Mouse (Mus musculus) midbrain, embryonic 13.5 days (tissue): ENCODE data around the gene Tulp1. TPM values are rescaled to one million over a fixed set of nuclear protein-coding genes. Genes with fewer than 3 reads are reported as not detected.
A peak's percentile ranks its signal among the peaks of the same experiment; 100 is the strongest.

ENCODE experiments used
- ATAC-seq: fragments of 200-750 bp; cut with Nextera tagmentation; 2 replicates; pipeline ENCODE4 v1.8.0; 2017; ENCODE audit warnings: mild to moderate bottlenecking, moderate TSS enrichment, moderate library complexity
- H3K27ac ChIP-seq: fragments of 300-500 bp; sonication (generic); 2 replicates; pipeline ENCODE4 v1.5.1; 2015; ENCODE audit warnings: inconsistent platforms, mild to moderate bottlenecking, moderate library complexity
- H3K27me3 ChIP-seq: fragments of 300-500 bp; sonication (generic); 2 replicates; pipeline ENCODE4 v1.6.1; 2015; ENCODE audit warnings: mild to moderate bottlenecking, inconsistent platforms
- H3K36me3 ChIP-seq: fragments of 300-500 bp; sonication (generic); 2 replicates; pipeline ENCODE4 v1.6.1; 2015; ENCODE audit warnings: mild to moderate bottlenecking, inconsistent platforms
- H3K4me1 ChIP-seq: fragments of 300-500 bp; sonication (generic); replicated peaks from 2 replicates; pipeline ENCODE4 v1.6.1; 2015; ENCODE audit warnings: inconsistent platforms
- H3K4me2 ChIP-seq: fragments of 300-500 bp; sonication (generic); replicated peaks from 2 replicates; pipeline ENCODE4 v1.6.1; 2015; ENCODE audit warnings: moderate library complexity, mild to moderate bottlenecking, inconsistent platforms
- H3K4me3 ChIP-seq: fragments of 300-500 bp; sonication (generic); replicated peaks from 2 replicates; pipeline ENCODE4 v1.5.1; 2015; ENCODE audit warnings: mild to moderate bottlenecking, inconsistent platforms
- H3K9ac ChIP-seq: fragments of 300-500 bp; sonication (generic); replicated peaks from 2 replicates; pipeline ENCODE4 v1.6.1; 2015; ENCODE audit warnings: mild to moderate bottlenecking, inconsistent platforms
- H3K9me3 ChIP-seq: fragments of 300-500 bp; sonication (generic); 2 replicates; pipeline ENCODE4 v1.6.1; 2016; ENCODE audit warnings: mild to moderate bottlenecking, inconsistent platforms
- WGBS: fragments of 180-500 bp; shearing (Covaris S2); methylation state at CpG from one replicate; pipeline ENCODE4 v1.1.7; 2015; 5-methylcytosine and 5-hydroxymethylcytosine counted together
- polyA plus RNA-seq: library from polyadenylated mRNA; unstranded; fragments of >200 nt; fragmentation: Nextera tagmentation; extraction: Ambion mirVana; gene quantifications from 2 replicates; pipeline ENCODE4 v1.2.1, GENCODE M21; 2015

The Tulp1 gene
- polyA plus RNA-seq, 1 experiment from 2014 or later: 1.7 TPM

DNA sequence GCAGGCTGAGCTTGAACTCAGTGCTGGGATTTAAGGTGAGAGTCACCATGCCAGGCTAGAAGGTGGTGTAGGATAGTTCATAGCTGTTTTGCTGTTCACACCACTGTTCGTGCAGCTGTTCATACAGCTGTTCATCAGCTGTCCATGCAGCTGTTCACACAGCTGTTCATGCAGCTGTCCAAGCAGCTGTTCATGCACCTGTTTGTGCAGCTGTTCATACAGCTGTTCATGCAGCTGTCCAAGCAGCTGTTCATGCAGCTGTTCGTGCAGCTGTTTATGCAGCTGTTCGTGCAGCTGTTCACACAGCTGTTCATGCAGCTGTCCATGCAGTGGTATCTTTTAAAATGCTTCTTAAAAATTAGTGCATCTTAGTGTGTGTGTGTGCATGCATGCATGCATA is 23.5 kb upstream of the Tulp1 start:
- no peak for ATAC-seq
- Histone ChIP-seq H3K27me3 (peaks cover 23% of the 10 kb centered on the region), H3K27ac (no peak overlapping the region), H3K4me3 (no peak overlapping the region), H3K4me2 (no peak overlapping the region), H3K4me1 (peaks cover 7% of the 10 kb centered on the region), H3K9me3 (no peaks in the 10 kb centered on the region), H3K9ac (no peak overlapping the region), H3K36me3 (no peaks in the 10 kb centered on the region)
- 88% methylated on average over 3 of the region's 3 CpGs for WGBS

DNA sequence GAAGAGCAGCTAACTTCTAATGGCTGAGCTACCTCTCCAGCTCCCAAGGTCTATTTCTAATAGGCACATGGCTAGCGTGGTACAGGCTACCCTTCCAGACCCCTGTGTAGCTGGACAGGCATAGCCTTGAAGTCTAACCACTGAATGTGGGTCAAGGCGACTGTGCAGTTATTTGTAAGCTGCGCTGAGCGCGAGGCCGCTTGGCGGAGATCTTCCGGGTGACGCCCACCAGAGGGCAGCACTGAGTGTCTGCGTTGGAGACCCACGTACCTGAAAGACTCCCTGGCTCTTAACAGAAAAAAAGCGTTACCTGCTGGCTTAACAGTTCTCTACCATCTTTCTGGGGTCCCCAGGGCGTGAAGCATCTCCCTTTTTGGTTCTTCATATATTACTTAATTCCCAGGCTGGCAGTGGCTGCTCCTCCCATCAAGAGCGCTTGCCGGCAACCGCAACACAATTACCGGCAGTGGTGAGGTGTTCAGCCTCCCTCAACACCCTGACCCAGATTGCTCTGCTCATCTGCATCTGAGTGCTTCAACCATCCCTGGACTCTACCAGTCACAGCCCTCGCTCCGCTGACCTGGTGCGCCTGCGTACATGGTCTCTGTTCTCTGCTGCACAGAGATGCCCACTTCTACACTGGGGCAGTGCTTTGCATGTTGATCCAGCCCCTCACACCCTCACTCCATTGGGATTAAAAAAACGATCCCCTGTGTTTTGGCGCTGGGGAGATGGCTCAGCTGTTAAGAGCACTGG is 21.3 kb upstream of the Tulp1 start:
- Histone ChIP-seq H3K36me3 (no peaks in the 10 kb centered on the region), H3K27ac (no peak overlapping the region), H3K4me2 (peak overlapping the region; percentile 47), H3K9ac (peak overlapping the region; percentile 41; the same call in 1 of the 2 replicates), H3K4me1 (peaks cover 4% of the 10 kb centered on the region), H3K9me3 (no peaks in the 10 kb centered on the region), H3K27me3 (peaks cover 23% of the 10 kb centered on the region), H3K4me3 (0 out of 2 replicates have a peak overlapping the region, but pooled peaks have one; percentile 16)
- ATAC-seq: peak; percentile 56
- 6% methylated on average over 23 of the region's 23 CpGs for WGBS

DNA sequence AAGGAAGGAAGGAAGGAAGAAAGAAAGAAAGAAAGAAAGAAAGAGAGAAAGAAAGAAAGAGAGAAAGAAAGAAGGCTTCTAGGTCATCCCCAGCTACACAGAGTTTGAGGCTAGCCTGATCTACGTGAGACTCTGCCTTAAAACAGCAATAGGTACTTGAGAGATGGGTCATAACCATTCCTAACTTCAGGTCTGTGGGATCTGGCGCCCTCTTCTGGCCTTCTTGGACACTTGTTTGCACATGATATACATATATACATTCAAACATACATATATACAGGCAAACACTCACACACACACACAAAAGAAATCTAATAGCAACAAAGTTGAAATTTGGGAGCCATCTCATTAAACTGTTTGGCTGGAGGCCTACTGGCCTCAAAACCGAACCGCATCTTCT is 19.3 kb upstream of the Tulp1 start:
- Histone ChIP-seq H3K36me3 (no peaks in the 10 kb centered on the region), H3K4me3 (no peak overlapping the region), H3K27ac (no peak overlapping the region), H3K4me1 (peaks cover 9% of the 10 kb centered on the region), H3K4me2 (no peak overlapping the region), H3K9me3 (no peaks in the 10 kb centered on the region), H3K9ac (no peak overlapping the region), H3K27me3 (peaks cover 21% of the 10 kb centered on the region)
- WGBS: 66% methylated on average over 4 of the region's 4 CpGs
- ATAC-seq: no peak

DNA sequence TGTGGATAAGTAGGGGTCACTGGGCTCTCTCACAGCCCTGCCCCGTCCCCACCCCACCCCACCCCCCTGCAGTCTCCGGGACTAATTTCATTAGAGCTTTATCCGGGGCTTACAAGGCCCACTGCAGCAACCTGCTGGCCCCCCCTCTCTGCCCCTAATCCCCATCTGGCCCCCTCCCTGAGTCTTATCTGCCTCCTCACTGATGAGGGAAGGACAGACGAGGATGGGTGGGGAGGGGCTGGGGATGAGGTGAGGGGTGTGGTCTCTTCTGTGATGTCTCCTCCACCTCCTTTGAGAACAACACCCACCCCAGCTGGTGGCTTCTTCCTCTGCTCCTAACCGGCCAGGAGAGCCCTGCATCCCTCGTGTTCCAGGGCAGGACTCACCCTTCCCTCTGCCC is 15.2 kb upstream of the Tulp1 start:
- Histone ChIP-seq H3K4me1 (peaks cover 5% of the 10 kb centered on the region), H3K9me3 (no peaks in the 10 kb centered on the region), H3K36me3 (no peaks in the 10 kb centered on the region), H3K4me2 (no peak overlapping the region), H3K27ac (no peak overlapping the region), H3K9ac (no peak overlapping the region), H3K4me3 (no peak overlapping the region), H3K27me3 (peaks cover 16% of the 10 kb centered on the region)
- WGBS: 5% methylated on average over 6 of the region's 6 CpGs
- ATAC-seq: no peak

DNA sequence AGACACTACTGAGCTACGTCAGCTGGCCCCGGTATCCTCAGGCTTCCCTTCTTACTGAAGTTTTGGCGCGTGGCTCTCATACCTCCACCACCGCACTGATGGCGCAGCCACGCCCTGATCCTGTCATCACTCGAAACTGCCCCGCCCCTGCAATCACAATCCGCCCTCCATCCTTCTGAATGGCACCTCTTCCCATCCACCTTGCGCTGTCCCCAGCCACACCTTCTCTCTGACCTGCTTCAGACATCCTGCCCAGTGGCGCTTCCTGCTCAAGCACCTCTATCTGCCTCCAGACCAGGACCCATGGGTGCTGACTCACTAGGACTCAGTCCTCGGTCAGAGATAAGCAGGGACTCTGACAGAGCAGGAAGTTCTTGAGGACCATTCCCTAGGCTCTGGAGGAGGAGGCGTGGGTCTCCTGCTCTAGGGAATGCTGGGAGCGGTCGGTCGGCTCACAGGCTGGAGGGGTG is 10.6 kb upstream of the Tulp1 start:
- H3K27me3 ChIP-seq: peaks cover 31% of the 10 kb centered on the region
- 17% methylated on average over 17 of the region's 17 CpGs for WGBS
- no peak overlapping the region for H3K9ac ChIP-seq
- no peaks in the 10 kb centered on the region for H3K9me3 ChIP-seq
- H3K36me3 ChIP-seq: no peaks in the 10 kb centered on the region
- peaks cover 5% of the 10 kb centered on the region for H3K4me1 ChIP-seq
- ATAC-seq: no peak
- no peak overlapping the region for H3K4me2 ChIP-seq
- no peak overlapping the region for H3K27ac ChIP-seq
- no peak overlapping the region for H3K4me3 ChIP-seq

DNA sequence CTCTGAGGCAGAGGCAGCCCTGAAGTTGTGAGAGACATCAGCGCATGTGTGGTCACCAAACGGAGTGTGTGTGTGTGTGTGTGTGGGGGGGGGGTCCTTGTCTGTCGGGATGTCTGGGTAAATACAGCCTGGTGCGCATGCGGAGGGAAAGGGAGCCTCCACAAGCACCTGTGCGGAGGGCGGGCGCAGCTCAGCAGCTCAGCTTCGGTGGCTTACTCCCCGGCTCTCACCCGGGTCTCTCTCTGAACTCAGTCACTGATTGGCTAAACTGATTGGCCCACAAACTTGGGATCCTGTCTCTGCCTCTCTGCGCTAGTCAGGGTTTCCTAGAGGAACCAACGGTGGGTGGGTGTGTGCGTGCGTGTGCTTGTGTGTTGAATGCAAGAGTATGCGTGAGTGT is 9.5 kb upstream of the Tulp1 start:
- Histone ChIP-seq H3K9ac (no peak overlapping the region), H3K4me2 (peak overlapping the region; percentile 20; the same call in 1 of the 2 replicates), H3K27me3 (peaks cover 31% of the 10 kb centered on the region), H3K4me3 (no peak overlapping the region), H3K36me3 (no peaks in the 10 kb centered on the region), H3K27ac (no peak overlapping the region), H3K9me3 (no peaks in the 10 kb centered on the region), H3K4me1 (no peaks in the 10 kb centered on the region; the same call in 1 of the 2 replicates)
- no peak for ATAC-seq
- 17% methylated on average over 16 of the region's 16 CpGs for WGBS

DNA sequence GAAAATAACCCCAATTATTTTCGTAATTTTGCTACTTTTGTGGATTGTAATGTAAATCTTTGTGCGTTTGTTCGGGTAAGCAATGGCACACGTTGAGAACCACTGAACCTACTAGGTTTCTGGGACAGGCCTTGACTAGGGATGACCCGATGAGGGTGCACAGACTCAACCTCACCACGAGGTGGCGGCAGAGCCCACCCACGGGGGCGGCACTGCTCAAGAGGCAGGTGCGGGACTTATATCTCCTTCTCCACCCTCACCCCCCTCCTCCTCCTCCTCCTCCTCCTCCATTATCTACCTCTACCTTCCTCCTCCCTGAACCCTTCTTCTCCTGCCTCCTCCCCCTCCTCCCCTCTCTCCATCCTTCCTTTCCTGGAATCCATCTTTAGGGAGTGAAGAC is 8.8 kb upstream of the Tulp1 start:
- H3K9ac ChIP-seq: no peak overlapping the region
- H3K4me3 ChIP-seq: no peak overlapping the region
- no peaks in the 10 kb centered on the region; the same call in 1 of the 2 replicates for H3K4me1 ChIP-seq
- WGBS: 16% methylated on average over 10 of the region's 10 CpGs
- H3K4me2 ChIP-seq: no peak overlapping the region
- H3K9me3 ChIP-seq: no peaks in the 10 kb centered on the region
- ATAC-seq: no peak
- H3K36me3 ChIP-seq: no peaks in the 10 kb centered on the region
- peaks cover 29% of the 10 kb centered on the region for H3K27me3 ChIP-seq
- H3K27ac ChIP-seq: no peak overlapping the region

DNA sequence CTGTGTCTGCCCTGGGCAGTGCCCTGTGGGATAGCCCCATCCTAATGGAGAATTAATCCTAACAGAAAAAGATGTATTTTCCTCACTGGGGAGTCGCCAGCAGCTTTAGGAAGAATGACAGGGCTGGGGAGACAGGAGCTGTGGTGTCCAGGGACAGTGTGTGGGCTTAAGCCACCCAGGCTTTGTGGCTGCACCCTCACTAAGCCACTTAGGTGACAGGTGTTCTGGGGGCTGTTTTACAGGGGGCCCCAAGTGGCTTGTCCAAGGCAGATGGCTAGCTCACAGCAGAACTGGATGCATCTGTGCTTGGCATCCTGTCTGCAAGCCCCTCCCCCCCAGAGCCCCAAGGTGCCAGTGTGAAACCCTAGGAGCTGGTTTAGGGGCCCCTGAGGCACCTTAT is 6.9 kb upstream of the Tulp1 start:
- Histone ChIP-seq H3K4me1 (no peaks in the 10 kb centered on the region; the same call in 1 of the 2 replicates), H3K9ac (no peak overlapping the region), H3K4me2 (no peak overlapping the region), H3K9me3 (no peaks in the 10 kb centered on the region), H3K27ac (no peak overlapping the region), H3K36me3 (no peaks in the 10 kb centered on the region), H3K4me3 (no peak overlapping the region), H3K27me3 (peaks cover 27% of the 10 kb centered on the region)
- WGBS: 37% methylated on average over 1 of the region's 1 CpGs
- no peak for ATAC-seq

DNA sequence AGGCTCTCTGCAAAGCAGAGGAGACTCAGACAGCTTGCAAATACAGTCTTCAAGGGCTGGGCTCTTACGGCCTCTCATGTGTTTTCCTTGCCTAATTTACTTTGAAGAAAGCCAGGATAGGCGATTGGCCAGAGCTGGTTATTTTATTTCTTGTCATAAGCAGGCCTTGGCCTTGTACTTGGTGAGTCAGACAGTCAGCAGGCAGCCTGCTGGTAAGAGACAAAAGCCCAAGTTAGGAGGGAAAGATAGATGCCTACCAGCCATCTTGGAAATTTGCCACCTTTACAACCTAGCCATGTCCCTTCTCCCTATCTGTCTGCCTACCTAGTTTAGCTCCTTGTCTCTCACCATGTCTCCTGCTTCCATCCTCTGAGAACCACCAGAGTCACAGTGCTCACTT is 6.3 kb upstream of the Tulp1 start:
- ATAC-seq: no peak
- Histone ChIP-seq H3K36me3 (no peaks in the 10 kb centered on the region), H3K4me3 (no peak overlapping the region), H3K27ac (no peak overlapping the region), H3K4me1 (no peaks in the 10 kb centered on the region; the same call in 1 of the 2 replicates), H3K4me2 (no peak overlapping the region), H3K9me3 (no peaks in the 10 kb centered on the region), H3K9ac (no peak overlapping the region), H3K27me3 (peaks cover 27% of the 10 kb centered on the region)
- 78% methylated on average over 2 of the region's 2 CpGs for WGBS

DNA sequence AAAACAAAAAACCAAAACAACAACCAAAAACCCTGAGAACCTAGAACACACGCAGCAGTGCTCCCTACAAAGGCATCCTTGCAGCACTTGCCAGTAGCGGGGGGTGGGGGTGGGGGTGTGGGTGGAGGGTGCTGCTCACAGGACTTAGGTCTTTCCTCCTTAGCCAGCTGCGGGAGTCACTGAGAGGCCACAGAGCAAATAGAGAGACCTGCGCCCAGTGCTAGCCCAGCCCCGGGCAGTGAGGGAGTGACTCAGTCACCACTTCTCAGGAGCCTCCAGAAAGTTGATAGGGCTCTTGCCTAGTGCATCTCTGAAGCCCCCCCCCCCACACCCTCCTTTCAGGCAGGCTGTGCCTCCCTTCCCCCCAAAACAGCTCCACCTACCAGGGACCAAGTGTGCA is 4.0 kb upstream of the Tulp1 start:
- Histone ChIP-seq H3K36me3 (no peaks in the 10 kb centered on the region), H3K4me1 (peaks cover 6% of the 10 kb centered on the region), H3K4me3 (no peak overlapping the region), H3K27me3 (peaks cover 26% of the 10 kb centered on the region), H3K27ac (no peak overlapping the region), H3K9ac (no peak overlapping the region), H3K4me2 (no peak overlapping the region), H3K9me3 (no peaks in the 10 kb centered on the region)
- ATAC-seq: no peak
- 75% methylated on average over 5 of the region's 5 CpGs for WGBS

DNA sequence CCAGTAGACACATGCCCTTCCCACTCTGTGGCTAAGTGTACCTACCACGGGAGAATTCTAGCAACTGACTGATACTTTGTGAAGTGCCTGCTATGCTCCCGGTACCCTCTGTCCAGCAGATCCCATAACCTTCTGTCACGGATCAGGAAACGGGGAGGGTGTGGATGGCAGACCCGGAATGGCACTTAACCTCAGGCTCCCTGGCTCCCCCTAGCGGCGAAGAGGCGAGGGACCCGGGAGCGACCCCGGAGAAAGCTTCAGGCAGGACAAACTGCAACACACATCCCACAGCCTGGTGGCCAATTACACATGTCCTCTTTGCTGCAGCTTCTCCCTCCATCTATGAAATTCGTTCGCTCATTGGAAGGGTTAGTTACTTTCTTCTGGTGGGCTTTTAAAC is 3.4 kb upstream of the Tulp1 start:
- peaks cover 12% of the 10 kb centered on the region for H3K4me1 ChIP-seq
- no peak for ATAC-seq
- no peak overlapping the region for H3K4me2 ChIP-seq
- no peaks in the 10 kb centered on the region for H3K36me3 ChIP-seq
- 5% methylated on average over 13 of the region's 13 CpGs for WGBS
- peaks cover 29% of the 10 kb centered on the region for H3K27me3 ChIP-seq
- no peak overlapping the region for H3K27ac ChIP-seq
- H3K9me3 ChIP-seq: no peaks in the 10 kb centered on the region
- no peak overlapping the region for H3K9ac ChIP-seq
- no peak overlapping the region for H3K4me3 ChIP-seq

DNA sequence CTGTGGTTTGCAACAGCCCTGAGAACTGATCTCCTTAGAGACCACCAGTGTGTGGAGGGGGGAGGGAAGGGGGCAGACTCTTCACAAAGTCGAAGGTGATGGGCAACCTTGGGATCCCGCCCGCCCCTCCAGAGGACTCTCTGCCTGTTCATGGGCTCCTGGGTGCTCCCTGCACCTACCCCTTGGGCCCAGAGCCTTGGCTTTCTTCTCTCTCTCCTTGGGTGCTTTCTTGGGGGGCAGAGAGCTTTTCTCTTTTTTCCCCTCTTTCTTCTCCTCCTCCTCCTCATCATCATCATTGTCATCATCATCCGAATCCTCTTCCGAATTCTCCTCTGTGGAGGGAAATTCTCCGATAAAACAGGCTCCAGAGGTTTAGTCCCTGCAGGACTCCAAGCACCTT is 1.5 kb downstream of the Tulp1 start:
- Histone ChIP-seq H3K36me3 (no peaks in the 10 kb centered on the region), H3K9me3 (no peaks in the 10 kb centered on the region), H3K4me1 (peaks cover 25% of the 10 kb centered on the region), H3K4me2 (0 out of 2 replicates have a peak overlapping the region, but pooled peaks have one; percentile 57), H3K4me3 (no peak overlapping the region), H3K27me3 (peaks cover 78% of the 10 kb centered on the region), H3K27ac (no peak overlapping the region), H3K9ac (no peak overlapping the region)
- 9% methylated on average over 6 of the region's 6 CpGs for WGBS
- ATAC-seq: no peak
